Mouse (Mus musculus) testis, adult 2 months (tissue): ENCODE data around the gene Cnnm1.

Source experiments
- CTCF ChIP-seq: fragments of 200-500 bp; IDR thresholded peaks from 2 replicates; pipeline ENCODE4 v1.5.1; 2012; ENCODE audit warnings: low read depth, mild to moderate bottlenecking, inconsistent platforms, low read length, moderate library complexity; ENCODE audit not compliant: control insufficient read depth, insufficient read depth, insufficient replicate concordance
- POLR2A ChIP-seq: fragments of 200-500 bp; IDR thresholded peaks from 2 replicates; pipeline ENCODE4 v1.6.1; 2012; ENCODE audit warnings: low read depth, mild to moderate bottlenecking, inconsistent platforms, low read length, moderate library complexity; ENCODE audit not compliant: control insufficient read depth

DNA sequence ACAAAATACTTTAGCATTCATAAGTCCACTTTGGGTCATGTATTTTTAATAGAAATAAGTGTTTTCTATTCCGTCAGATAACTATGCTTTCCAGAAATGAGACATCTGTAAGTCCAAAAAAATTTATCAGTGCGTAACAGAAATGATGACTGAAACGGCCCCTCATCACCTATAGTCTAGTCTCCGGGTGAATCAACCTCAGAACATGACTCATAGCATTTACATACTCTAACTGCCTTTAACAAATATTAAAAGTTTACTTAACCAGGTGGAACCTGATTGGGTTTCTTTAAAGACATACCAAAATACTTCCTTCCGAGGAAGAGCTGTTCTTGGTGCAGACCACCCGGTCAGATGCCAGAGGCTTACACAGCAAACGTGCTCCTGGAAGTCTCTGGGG is 78.0 kb downstream of the Cnnm1 start:
- TF ChIP-seq CTCF: no peak
- TF ChIP-seq POLR2A: no peak
